Comparison of ENCODE assay signal across 7 mouse cellular contexts in genomic region chr7:70368751-70369060, GRCm38 (mm10). TPM values are rescaled to one million over a fixed set of nuclear protein-coding genes. Genes with fewer than 3 reads are reported as not detected.
A peak's percentile ranks its signal among the peaks of the same experiment; 100 is the strongest.
DNase-seq lines count a peak whose midpoint lies in the region; ATAC-seq and TF ChIP-seq lines count a peak whose summit lies in the region.

No protein-coding gene starts in this region.

- TF ChIP-seq CTCF in layer of hippocampus, adult 2 months (conservative IDR thresholded peaks at IDR 0.05), result no peak

- H3K27ac ChIP-seq in layer of hippocampus, adult 2 months, result peak overlapping the region; percentile 75
- H3K27ac ChIP-seq in forebrain, embryonic 14.5 days (ENCODE audit: low read depth, low read length), result peak overlapping the region; percentile 84
- H3K27ac ChIP-seq in limb, embryonic 10.5 days, result peak overlapping the region; percentile 70
- H3K27ac ChIP-seq in neural tube, embryonic 15.5 days (replicated peaks), result peak overlapping the region; percentile 39; the same call in 1 of the 2 replicates

- no peaks in the 10 kb centered on the region for H3K36me3 ChIP-seq in forebrain, embryonic 14.5 days (ENCODE audit: control insufficient read depth, insufficient read depth, low read length)
- no peaks in the 10 kb centered on the region for H3K36me3 ChIP-seq in limb, embryonic 10.5 days
- no peaks in the 10 kb centered on the region for H3K36me3 ChIP-seq in neural tube, embryonic 15.5 days

- no peaks in the 10 kb centered on the region for H3K4me1 ChIP-seq in forebrain, embryonic 14.5 days (ENCODE audit: control insufficient read depth, insufficient read depth, low read length)
- H3K4me1 ChIP-seq in limb, embryonic 10.5 days, result peaks cover 58% of the 10 kb centered on the region
- H3K4me1 ChIP-seq in neural tube, embryonic 15.5 days, result peaks cover 25% of the 10 kb centered on the region

- H3K9ac ChIP-seq in forebrain, embryonic 14.5 days (ENCODE audit: low read length), result peak overlapping the region; percentile 58
- no peak overlapping the region for H3K9ac ChIP-seq in neural tube, embryonic 15.5 days (replicated peaks)

- no peak overlapping the region for H3K4me3 ChIP-seq in layer of hippocampus, adult 2 months
- peak overlapping the region; percentile 28 for H3K4me3 ChIP-seq in forebrain, embryonic 14.5 days (ENCODE audit: low read depth, low read length)
- H3K4me3 ChIP-seq in limb, embryonic 10.5 days, result peak overlapping the region; percentile 49
- H3K4me3 ChIP-seq in neural tube, embryonic 15.5 days (replicated peaks), result peak overlapping the region; percentile 35

- H3K4me2 ChIP-seq in forebrain, embryonic 14.5 days (ENCODE audit: low read length), result peak overlapping the region; percentile 52
- H3K4me2 ChIP-seq in neural tube, embryonic 15.5 days, result peak overlapping the region; percentile 63

- H3K9me3 ChIP-seq in forebrain, embryonic 14.5 days (replicated peaks; ENCODE audit: control insufficient read depth, low read length), result no peaks in the 10 kb centered on the region
- H3K9me3 ChIP-seq in limb, embryonic 10.5 days (replicated peaks), result no peaks in the 10 kb centered on the region
- no peaks in the 10 kb centered on the region for H3K9me3 ChIP-seq in neural tube, embryonic 15.5 days (replicated peaks)

- 1% methylated on average over 4 of the region's 4 CpGs for WGBS in forebrain, embryonic 14.5 days
- 16% methylated on average over 4 of the region's 4 CpGs for WGBS in limb, embryonic 10.5 days
- WGBS in neural tube, embryonic 15.5 days, result 19% methylated on average over 4 of the region's 4 CpGs

- H3K27me3 ChIP-seq in forebrain, embryonic 14.5 days (replicated peaks; ENCODE audit: control insufficient read depth, insufficient read depth, low read length), result peaks cover 56% of the 10 kb centered on the region
- H3K27me3 ChIP-seq in limb, embryonic 10.5 days (ENCODE audit: low read depth, poor library complexity, severe bottlenecking), result peaks cover 62% of the 10 kb centered on the region
- H3K27me3 ChIP-seq in neural tube, embryonic 15.5 days (replicated peaks), result peaks cover 43% of the 10 kb centered on the region

- no peak for DNase-seq in layer of hippocampus, adult 2 months (ENCODE audit: low spot score in 2 of 2)
- no peak for DNase-seq in layer of hippocampus, postnatal 36 days
- peak; percentile 13 for DNase-seq in forebrain, embryonic 14.5 days (ENCODE audit: low spot score)
- DNase-seq in limb, embryonic 10.5 days (ENCODE audit: low spot score), result no peak
- no peak for DNase-seq in cerebellum, adult 8-10 months
- no peak for DNase-seq in layer of hippocampus, postnatal 10 days (ENCODE audit: low spot score in 2 of 2)

- no peak for ATAC-seq in forebrain, embryonic 14.5 days
- ATAC-seq in neural tube, embryonic 15.5 days (ENCODE audit: low FRiP score), result 0 out of 2 replicates have a peak, but pooled peaks have one; percentile 16

RNA-seq across cellular contexts. Expression of gene Nr2f2, which starts 2.2 kb away (rescaled TPM):
- 10 to 100 TPM; 35.8 to 48.5 TPM for total RNA-seq in layer of hippocampus, adult 2 months (2021)
- total RNA-seq in layer of hippocampus, postnatal 36 days (2021), result 10 to 100 TPM; 41.7 to 50.4 TPM
- 73.7 and 82.5 TPM in 2 replicates for polyA plus RNA-seq in forebrain, embryonic 14.5 days (2014; fragmentation: Nextera tagmentation; extraction: Ambion mirVana)
- polyA plus RNA-seq in limb, embryonic 10.5 days (2016; fragmentation: Nextera tagmentation; extraction: Ambion mirVana), result 48.0 and 56.8 TPM in 2 replicates
- 60.3 and 62.5 TPM in 2 replicates for polyA plus RNA-seq in neural tube, embryonic 15.5 days (2015; fragmentation: Nextera tagmentation; extraction: Ambion mirVana)
- total RNA-seq in layer of hippocampus, postnatal 10 days (2021), result 10 to 100 TPM; 59.5 to 66.7 TPM
